8 mouse cellular contexts compared by ENCODE assay signal in genomic region chr13:74399298-74399839, GRCm38 (mm10). TPM values are rescaled to one million over a fixed set of nuclear protein-coding genes. Genes with fewer than 3 reads are reported as not detected.
DNase-seq lines count a peak whose midpoint lies in the region; ATAC-seq and TF ChIP-seq lines count a peak whose summit lies in the region.

TSS of gene Ftl1-ps1 (plus strand) at chr13:74399694.

- no peaks in the 10 kb centered on the region for H3K36me3 ChIP-seq in liver, adult 2 months (ENCODE audit: control insufficient read depth, insufficient read depth, low read length)
- H3K36me3 ChIP-seq in liver, embryonic 14.5 days (replicated peaks; ENCODE audit: control insufficient read depth, insufficient read depth, low read depth): no peaks in the 10 kb centered on the region
- H3K36me3 ChIP-seq in stomach, embryonic 14.5 days (ENCODE audit: control insufficient read depth, insufficient read depth, low read length): no peaks in the 10 kb centered on the region

- H3K4me2 ChIP-seq in liver, embryonic 14.5 days (ENCODE audit: low read depth): no peak within 1 kb of the TSS
- H3K4me2 ChIP-seq in stomach, embryonic 14.5 days (replicated peaks; ENCODE audit: low read depth, low read length): no peak within 1 kb of the TSS

- H3K9me3 ChIP-seq in liver, embryonic 14.5 days (ENCODE audit: control insufficient read depth, low read length): no peaks in the 10 kb centered on the region
- no peaks in the 10 kb centered on the region for H3K9me3 ChIP-seq in stomach, embryonic 14.5 days (ENCODE audit: control insufficient read depth, low read depth, low read length)

- TF ChIP-seq POLR2A in liver, adult 2 months (IDR thresholded peaks at IDR 0.05; ENCODE audit: extremely low read depth, insufficient read depth, low read length): no peak
- no peak for TF ChIP-seq POLR2A in cortical plate, adult 2 months (IDR thresholded peaks at IDR 0.05; ENCODE audit: extremely low read depth, insufficient read depth, low read length)

- no peaks in the 10 kb centered on the region for H3K79me2 ChIP-seq in liver, adult 2 months (ENCODE audit: control insufficient read depth, insufficient read depth, low read length)

- H3K9ac ChIP-seq in liver, adult 2 months (ENCODE audit: low read depth, low read length): no peak within 1 kb of the TSS
- H3K9ac ChIP-seq in liver, embryonic 14.5 days (replicated peaks): no peak within 1 kb of the TSS
- H3K9ac ChIP-seq in stomach, embryonic 14.5 days (replicated peaks; ENCODE audit: low read depth, low read length): no peak within 1 kb of the TSS

- no peaks in the 10 kb centered on the region for H3K27me3 ChIP-seq in liver, adult 2 months (ENCODE audit: control insufficient read depth, insufficient read depth, low read length)
- no peaks in the 10 kb centered on the region for H3K27me3 ChIP-seq in liver, embryonic 14.5 days (ENCODE audit: control insufficient read depth, insufficient read depth, low read length)
- no peaks in the 10 kb centered on the region for H3K27me3 ChIP-seq in stomach, embryonic 14.5 days (ENCODE audit: control insufficient read depth, insufficient read depth, low read length)

- H3K27ac ChIP-seq in liver, adult 2 months (replicated peaks; ENCODE audit: insufficient read depth, low read depth, low read length): no peak within 1 kb of the TSS
- H3K27ac ChIP-seq in cortical plate, adult 2 months (ENCODE audit: insufficient read depth, low read length): no peak within 1 kb of the TSS
- no peak within 1 kb of the TSS for H3K27ac ChIP-seq in liver, embryonic 14.5 days
- no peak within 1 kb of the TSS for H3K27ac ChIP-seq in stomach, embryonic 14.5 days (ENCODE audit: low read length)

- WGBS in liver, adult 2 months: 26% methylated on average over 11 of the region's 11 CpGs
- WGBS in liver, embryonic 14.5 days (ENCODE audit: insufficient replicate concordance): 22% methylated on average over 11 of the region's 11 CpGs
- 14% methylated on average over 11 of the region's 11 CpGs for WGBS in stomach, embryonic 14.5 days

- no peak within 1 kb of the TSS for H3K4me3 ChIP-seq in liver, adult 2 months (ENCODE audit: insufficient read depth, low read depth, low read length)
- H3K4me3 ChIP-seq in cortical plate, adult 2 months (ENCODE audit: insufficient read depth, low read length): no peak within 1 kb of the TSS
- no peak within 1 kb of the TSS for H3K4me3 ChIP-seq in liver, embryonic 14.5 days (ENCODE audit: insufficient read depth in 1 of 2, low read depth in 2 of 2, low read length in 2 of 2)
- no peak within 1 kb of the TSS for H3K4me3 ChIP-seq in stomach, embryonic 14.5 days (ENCODE audit: low read depth, low read length)

- DNase-seq in liver, adult 2 months (ENCODE audit: extremely low read depth, low read depth, low spot score): peak; percentile 51
- DNase-seq in liver: no peak
- no peak for DNase-seq in gonadal fat pad, adult 2 months (ENCODE audit: low read depth)
- peak; percentile 9 to 13 for DNase-seq in kidney, adult 8-10 months
- no peak for DNase-seq in liver, embryonic 14.5 days (ENCODE audit: low read depth in 3 of 3, low spot score in 3 of 3)
- DNase-seq in spleen, postnatal 10 days (ENCODE audit: low spot score in 2 of 2): no peak

- no peak for TF ChIP-seq CTCF in liver, adult 2 months (IDR thresholded peaks at IDR 0.05; ENCODE audit: low read depth, low read length)
- TF ChIP-seq CTCF in cortical plate, adult 2 months (IDR thresholded peaks at IDR 0.05; ENCODE audit: extremely low read depth, insufficient read depth, low read length): no peak
- no peak for TF ChIP-seq CTCF in liver, embryonic 14.5 days (IDR thresholded peaks at IDR 0.05; ENCODE audit: low read depth)

- ATAC-seq in liver, embryonic 14.5 days (ENCODE audit: insufficient read depth): no peak
- ATAC-seq in stomach, embryonic 14.5 days (ENCODE audit: insufficient number of reproducible peaks, insufficient read depth, low FRiP score, low read depth): peak; percentile 33; the same call in 1 of the 2 replicates

- H3K4me1 ChIP-seq in liver, adult 2 months (ENCODE audit: control insufficient read depth, insufficient read depth, low read length): no peaks in the 10 kb centered on the region
- H3K4me1 ChIP-seq in cortical plate, adult 2 months (ENCODE audit: control insufficient read depth, insufficient read depth, low read length): no peaks in the 10 kb centered on the region
- no peaks in the 10 kb centered on the region for H3K4me1 ChIP-seq in liver, embryonic 14.5 days (replicated peaks; ENCODE audit: control insufficient read depth in 2 of 2, insufficient read depth in 2 of 2, low read length in 1 of 2)
- no peaks in the 10 kb centered on the region for H3K4me1 ChIP-seq in stomach, embryonic 14.5 days (ENCODE audit: control insufficient read depth, insufficient read depth, low read length)

- TF ChIP-seq EP300 in liver, embryonic 14.5 days (IDR thresholded peaks at IDR 0.05; ENCODE audit: low read depth): no peak

RNA-seq across cellular contexts. Expression of gene Ftl1-ps1, which starts in this region (rescaled TPM):
- 77.4 and 102 TPM in 2 replicates for total RNA-seq in liver, adult 2 months (2014; rRNA removed)
- polyA plus RNA-seq in liver, adult 2 months (2012; rRNA removed): 106 and 150 TPM in 2 replicates
- polyA plus RNA-seq in cortical plate, adult 2 months (2012; rRNA removed): 33.4 and 35.4 TPM in 2 replicates
- polyA plus RNA-seq in gonadal fat pad, adult 2 months (2012; rRNA removed): 56.2 and 117 TPM in 2 replicates
- polyA plus RNA-seq in liver, embryonic 14.5 days (2012; rRNA removed): 43.4 and 91.5 TPM in 2 replicates
- 86.3 and 88.3 TPM in 2 replicates for polyA plus RNA-seq in liver, embryonic 14.5 days (2014; fragmentation: Nextera tagmentation; extraction: Ambion mirVana)
- polyA plus RNA-seq in stomach, embryonic 14.5 days (2014; fragmentation: Nextera tagmentation; extraction: Ambion mirVana): 70.2 and 77.1 TPM in 2 replicates

Comparison
In these comparisons a context has a peak if more than half of its experiments do, and no peak if none do; other contexts are left out.
1. DNase-seq: peak in liver, adult 2 months (single experiment) and kidney, adult 8-10 months (2 of 2); none in liver (single experiment), gonadal fat pad, adult 2 months (single experiment), liver, embryonic 14.5 days (0 of 3) and spleen, postnatal 10 days (0 of 2).